Mouse (Mus musculus) heart, postnatal 4 days (tissue): ENCODE data around the gene Map7d1. TPM values are rescaled to one million over a fixed set of nuclear protein-coding genes. Genes with fewer than 3 reads are reported as not detected.
A peak's percentile ranks its signal among the peaks of the same experiment; 100 is the strongest.

Experiments used
- DNase-seq: peaks from one replicate; pipeline ENCODE4 v3.0.0; 2021
- total RNA-seq, 2 experiments: library from RNA; stranded (reverse); gene quantifications; 2 replicates each; pipeline ENCODE4 v1.2.3; 2021

Gene Map7d1
- 100 to 1,000 TPM; 182 to 197 TPM for total RNA-seq

- peak; percentile 91 for DNase-seq
These were observed at the start of gene Map7d1 for GRCm38 (mm10) chr4:126256131-126256791. Map7d1 (minus strand) TSS chr4:126256343.

- no peak for DNase-seq
These were observed 49.3 kb upstream of the Map7d1 start for GRCm38 (mm10) chr4:126305428-126305827.

DNA sequence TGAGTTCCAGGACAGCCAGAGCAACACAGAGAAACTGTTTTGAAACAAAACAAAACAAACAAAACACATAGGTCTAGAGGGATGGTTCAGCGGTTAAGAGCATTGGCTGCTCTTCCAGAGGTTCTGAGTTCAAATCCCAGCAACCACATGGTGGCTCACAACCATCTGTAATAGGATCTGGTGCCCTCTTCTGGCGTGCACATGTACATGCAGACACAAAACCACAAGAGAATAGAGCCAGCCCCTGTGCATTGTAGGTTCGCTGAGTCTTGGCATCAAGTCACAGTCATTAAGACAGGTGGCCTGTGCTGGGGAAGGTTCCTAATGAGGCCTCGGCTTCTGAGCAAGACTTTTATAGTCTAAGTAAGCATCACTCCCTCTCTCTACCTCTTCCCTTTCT, 47.7 kb upstream of the Map7d1 start:
- DNase-seq, result no peak

DNA sequence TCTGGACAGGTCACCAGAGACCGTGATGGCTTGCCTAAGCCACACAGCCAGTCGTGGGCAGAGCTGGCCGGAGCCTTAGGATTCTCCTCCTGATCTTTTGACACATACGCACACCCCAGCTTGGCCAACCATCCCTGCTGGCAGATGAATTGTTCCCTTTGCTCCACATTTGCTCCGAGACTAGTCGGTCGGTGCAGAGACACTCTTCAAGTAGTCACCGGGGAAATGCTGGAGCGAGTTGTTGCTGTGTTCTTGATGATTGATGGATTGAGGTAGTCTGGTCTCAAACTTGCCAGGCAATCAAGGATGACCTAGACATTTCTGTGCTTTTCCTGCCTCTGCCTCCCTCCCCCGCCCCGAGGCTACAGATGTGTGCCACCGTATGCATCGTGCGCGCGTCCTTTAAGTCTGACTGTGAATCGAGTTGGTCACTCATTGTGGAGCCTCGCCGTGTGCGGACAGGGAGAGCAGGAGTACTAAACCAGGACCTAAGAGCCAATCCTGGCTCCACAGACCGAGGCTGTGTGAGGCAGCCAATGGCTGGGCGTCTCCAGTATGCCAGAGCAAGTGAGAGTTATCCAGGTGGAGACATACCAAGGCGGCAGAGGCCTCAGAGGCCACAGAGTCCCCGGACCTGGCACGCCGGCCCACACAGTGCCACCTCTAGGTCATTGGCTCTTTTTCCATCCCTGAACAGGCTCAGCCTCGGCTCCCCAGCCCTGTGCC, 45.6 kb upstream of the Map7d1 start:
- no peak for DNase-seq

GRCm38 (mm10) chr4:126300916-126301583, 44.9 kb upstream of the Map7d1 start:
- DNase-seq, result no peak

DNA sequence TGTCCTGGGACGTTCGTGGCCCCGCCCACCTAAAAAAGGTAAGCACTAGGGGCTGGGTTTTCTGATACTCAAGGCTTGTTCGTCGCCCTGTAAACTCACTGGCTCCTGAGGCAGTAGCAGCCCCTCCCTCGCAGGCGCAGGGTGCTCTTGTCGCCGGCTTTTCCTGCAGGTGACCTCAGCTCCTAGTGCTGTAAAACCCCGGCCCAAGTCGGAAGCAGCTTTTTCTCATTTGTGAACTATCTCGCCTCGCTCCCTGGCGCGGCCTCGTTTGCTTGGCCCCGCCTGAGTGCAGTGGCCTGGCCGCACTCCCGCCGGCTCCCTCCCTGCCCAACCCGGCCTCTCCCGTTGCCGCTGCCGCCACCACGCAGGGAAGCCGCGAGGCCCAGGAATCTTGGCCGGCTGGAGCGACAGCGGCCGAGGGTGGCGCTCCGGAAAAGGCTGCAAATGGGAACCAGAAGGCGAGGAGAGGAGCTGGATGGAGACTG, 40.5 kb upstream of the Map7d1 start:
- peak; percentile 82 for DNase-seq

DNA sequence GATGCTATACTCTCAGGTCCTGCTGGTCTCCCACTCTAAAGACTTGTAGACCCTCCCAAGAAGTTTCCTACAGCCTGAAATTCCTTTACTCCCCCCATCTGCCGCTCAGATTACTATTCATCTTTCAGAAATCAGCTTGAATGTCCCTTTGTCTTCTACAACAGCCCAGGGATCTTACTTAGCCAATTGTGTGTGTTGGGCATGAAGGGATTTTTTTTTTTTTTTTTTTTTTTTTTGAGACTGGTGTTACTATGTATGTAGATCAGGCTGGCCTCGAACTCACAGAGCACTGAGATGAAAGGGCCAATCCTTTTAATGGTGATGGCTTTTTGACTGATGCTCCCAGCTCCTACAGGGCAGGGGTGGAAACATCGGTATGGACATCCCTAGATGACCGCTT, 39.8 kb upstream of the Map7d1 start:
- no peak for DNase-seq

GRCm38 (mm10) chr4:126295152-126295551, 39.0 kb upstream of the Map7d1 start:
- DNase-seq, result no peak

GRCm38 (mm10) chr4:126291196-126291595, 35.1 kb upstream of the Map7d1 start:
- DNase-seq, result no peak

DNA sequence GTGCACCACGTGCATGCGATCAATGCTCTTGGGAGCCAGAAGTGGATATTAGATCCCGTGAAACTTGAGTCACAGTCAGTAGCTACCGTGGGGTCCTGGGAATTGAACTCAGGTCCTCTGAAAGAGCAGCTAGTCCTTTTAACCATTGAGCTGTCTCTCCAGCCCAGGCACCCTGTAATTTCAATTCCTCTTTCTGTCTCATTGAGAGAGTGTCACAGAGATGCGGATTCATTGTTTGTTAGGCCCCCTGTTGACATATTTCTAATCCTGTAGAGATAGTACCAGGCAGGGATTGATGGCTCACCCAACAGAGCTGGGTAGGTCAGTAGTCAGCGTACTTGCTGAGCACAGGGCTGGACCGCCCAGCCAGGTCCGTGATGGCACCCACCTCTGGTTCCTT, 34.2 kb upstream of the Map7d1 start:
- DNase-seq, result no peak

DNA sequence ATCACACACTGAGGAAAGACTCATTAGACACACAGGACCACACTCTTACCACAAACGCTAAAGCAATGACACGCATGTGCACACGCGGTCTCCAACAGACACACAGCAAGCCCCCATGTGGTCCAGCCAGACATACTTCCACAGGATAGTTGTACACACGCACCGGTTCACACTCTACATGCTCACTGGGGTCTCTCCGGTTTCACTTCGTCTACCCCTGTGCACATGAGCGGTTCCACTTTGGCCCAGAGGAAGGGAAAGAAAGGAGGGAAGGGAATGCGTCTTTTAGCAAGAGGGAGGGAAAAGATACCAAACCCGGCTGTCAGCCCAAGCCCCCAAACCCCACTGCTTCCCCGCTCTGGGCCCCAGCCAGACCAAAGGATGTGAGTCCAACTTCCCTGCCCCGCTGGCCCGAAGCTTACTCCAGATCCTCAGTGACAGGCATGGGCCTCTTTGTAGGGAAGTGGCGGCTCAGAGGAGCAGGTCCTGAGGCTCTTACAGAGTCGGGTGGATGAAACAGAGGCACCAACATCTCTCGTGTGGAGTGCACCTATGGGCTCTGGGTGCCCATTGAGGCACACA, 32.0 kb upstream of the Map7d1 start:
- no peak for DNase-seq

GRCm38 (mm10) chr4:126287302-126287995, 31.3 kb upstream of the Map7d1 start:
- no peak for DNase-seq

- DNase-seq, result peak; percentile 38
These were observed 30.3 kb upstream of the Map7d1 start, which contains the start of gene Col8a2 for GRCm38 (mm10) chr4:126286492-126286891. Col8a2 (plus strand) TSS chr4:126286793.

- no peak for DNase-seq
These were observed 27.4 kb upstream of the Map7d1 start for GRCm38 (mm10) chr4:126283582-126283981.

- no peak for DNase-seq
These were observed 25.6 kb upstream of the Map7d1 start for GRCm38 (mm10) chr4:126281706-126282105.

- no peak for DNase-seq
These were observed 22.8 kb upstream of the Map7d1 start for GRCm38 (mm10) chr4:126278961-126279360.

GRCm38 (mm10) chr4:126278565-126278915, 22.4 kb upstream of the Map7d1 start:
- no peak for DNase-seq

GRCm38 (mm10) chr4:126277906-126278564, 21.9 kb upstream of the Map7d1 start:
- DNase-seq, result peak; percentile 73

GRCm38 (mm10) chr4:126275681-126276131, 19.6 kb upstream of the Map7d1 start:
- DNase-seq, result peak; percentile 42

DNA sequence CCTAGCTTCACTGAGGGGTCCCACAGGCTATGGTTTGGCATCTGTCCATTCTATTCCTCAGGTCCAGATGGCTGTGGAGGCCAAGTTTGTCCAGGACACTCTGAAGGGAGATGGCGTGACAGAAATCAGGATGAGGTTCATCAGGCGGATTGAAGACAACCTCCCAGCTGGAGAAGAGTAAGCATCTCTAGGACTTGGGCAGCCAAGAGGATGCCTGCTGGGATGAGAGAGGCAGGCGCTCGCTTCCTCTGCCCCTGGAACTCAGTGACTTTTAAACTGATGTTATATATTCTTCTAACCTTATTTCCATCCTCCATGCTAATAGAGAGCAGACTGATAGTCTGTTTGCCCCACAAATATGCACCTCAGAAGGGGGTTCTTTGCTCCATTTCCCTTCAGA, 18.9 kb upstream of the Map7d1 start:
- DNase-seq, result no peak

- DNase-seq, result no peak
These were observed 17.6 kb upstream of the Map7d1 start for GRCm38 (mm10) chr4:126273753-126274152.

DNA sequence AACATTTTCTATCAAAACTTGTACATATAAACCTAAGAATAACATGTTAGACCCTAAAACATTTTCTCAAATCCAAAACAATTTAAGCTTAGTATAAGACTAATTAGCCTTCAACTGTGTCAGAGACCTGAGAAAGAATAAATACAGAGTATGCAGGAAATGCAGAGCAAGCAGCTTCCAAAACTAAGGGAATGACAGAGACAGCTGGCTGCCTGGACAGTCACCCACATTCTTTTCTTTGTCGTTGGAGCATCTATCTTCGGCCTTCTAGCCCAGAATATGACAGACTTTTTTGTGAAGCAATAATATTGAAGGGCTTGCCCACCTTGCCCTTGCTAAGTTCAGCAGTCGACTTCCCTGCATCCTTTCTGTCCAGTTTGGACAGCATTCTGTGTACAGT, 13.1 kb upstream of the Map7d1 start:
- no peak for DNase-seq
